ENCODE assay signal across 8 mouse cellular contexts in genomic region chr4:120149142-120149524, GRCm38 (mm10). TPM values are rescaled to one million over a fixed set of nuclear protein-coding genes. Genes with fewer than 3 reads are reported as not detected.
DNase-seq lines count a peak whose midpoint lies in the region; ATAC-seq and TF ChIP-seq lines count a peak whose summit lies in the region.

No protein-coding gene starts in this region.

- peak overlapping the region; percentile 18 for H3K4me3 ChIP-seq in heart, embryonic 11.5 days (ENCODE audit: low read depth, low read length)
- H3K4me3 ChIP-seq in embryonic fibroblast, embryonic 13.5 days (ENCODE audit: insufficient read depth, low read length) = no peak overlapping the region
- H3K4me3 ChIP-seq in limb, embryonic 14.5 days (replicated peaks; ENCODE audit: low read length) = peak overlapping the region; percentile 13

- peak overlapping the region; percentile 63 for H3K4me2 ChIP-seq in heart, embryonic 11.5 days
- peak overlapping the region; percentile 46 for H3K4me2 ChIP-seq in limb, embryonic 14.5 days (replicated peaks; ENCODE audit: low read depth, low read length, severe bottlenecking)

- no peaks in the 10 kb centered on the region for H3K9me3 ChIP-seq in heart, embryonic 11.5 days (replicated peaks; ENCODE audit: control insufficient read depth, low read length)
- H3K9me3 ChIP-seq in limb, embryonic 14.5 days (ENCODE audit: control insufficient read depth, low read length) = no peaks in the 10 kb centered on the region

- ATAC-seq in heart, embryonic 11.5 days (replicated peaks; ENCODE audit: insufficient number of reproducible peaks, low FRiP score, low TSS enrichment) = no peak
- ATAC-seq in limb, embryonic 14.5 days (ENCODE audit: low FRiP score, low read depth) = peak; percentile 38; the same call in 1 of the 2 replicates

- H3K4me1 ChIP-seq in heart, embryonic 11.5 days (ENCODE audit: control insufficient read depth, insufficient read depth, low read length) = peaks cover 16% of the 10 kb centered on the region
- H3K4me1 ChIP-seq in embryonic fibroblast, embryonic 13.5 days (ENCODE audit: control insufficient read depth, insufficient read depth, low read length) = peaks cover 10% of the 10 kb centered on the region
- H3K4me1 ChIP-seq in limb, embryonic 14.5 days (ENCODE audit: control insufficient read depth, insufficient read depth, low read length) = no peaks in the 10 kb centered on the region

- 0 out of 2 replicates have a peak, but pooled peaks cover 3% of the 10 kb centered on the region for H3K27me3 ChIP-seq in heart, embryonic 11.5 days (ENCODE audit: control insufficient read depth, insufficient read depth, low read length)
- H3K27me3 ChIP-seq in limb, embryonic 14.5 days (ENCODE audit: control insufficient read depth, insufficient read depth, low read length) = no peaks in the 10 kb centered on the region

- peak overlapping the region; percentile 64; the same call in 1 of the 2 replicates for H3K9ac ChIP-seq in heart, embryonic 11.5 days (ENCODE audit: low read depth, low read length)
- peak overlapping the region; percentile 40; the same call in 1 of the 2 replicates for H3K9ac ChIP-seq in limb, embryonic 14.5 days (ENCODE audit: low read depth, low read length, severe bottlenecking)

- no peak for TF ChIP-seq POLR2A in embryonic fibroblast, embryonic 13.5 days (IDR thresholded peaks at IDR 0.05; ENCODE audit: low read depth, low read length)
- no peak for TF ChIP-seq POLR2A in limb, embryonic 14.5 days (IDR thresholded peaks at IDR 0.05; ENCODE audit: borderline replicate concordance, extremely low read depth, insufficient read depth, insufficient read length)

- 34% methylated on average over 3 of the region's 3 CpGs for WGBS in heart, embryonic 11.5 days (ENCODE audit: insufficient replicate concordance)
- WGBS in limb, embryonic 14.5 days = 39% methylated on average over 3 of the region's 3 CpGs

- TF ChIP-seq CTCF in embryonic fibroblast, embryonic 13.5 days (IDR thresholded peaks at IDR 0.05; ENCODE audit: borderline replicate concordance, insufficient read depth, low read length) = peak; percentile 41; the same call in 1 of the 2 replicates

- peak overlapping the region; percentile 62 for H3K27ac ChIP-seq in heart, embryonic 11.5 days (ENCODE audit: low read depth, low read length)
- peak overlapping the region; percentile 62 for H3K27ac ChIP-seq in embryonic fibroblast, embryonic 13.5 days (ENCODE audit: insufficient read depth, low read length)
- H3K27ac ChIP-seq in limb, embryonic 14.5 days (replicated peaks; ENCODE audit: low read depth, low read length) = no peak overlapping the region

- no peaks in the 10 kb centered on the region for H3K36me3 ChIP-seq in heart, embryonic 11.5 days (ENCODE audit: control insufficient read depth, insufficient read depth, low read length)
- H3K36me3 ChIP-seq in limb, embryonic 14.5 days (ENCODE audit: control insufficient read depth, insufficient read depth, low read length) = no peaks in the 10 kb centered on the region

- no peak for DNase-seq in heart, postnatal 4 days
- DNase-seq in ES-CJ7 (ENCODE audit: low read depth, low spot score) = peak; percentile 77
- DNase-seq in limb, embryonic 14.5 days (ENCODE audit: low spot score) = no peak
- peak; percentile 60 for DNase-seq in retina, postnatal 1 day
- no peak for DNase-seq in right cerebral cortex, postnatal 25 days
- DNase-seq in spleen, postnatal 36 days (ENCODE audit: low spot score in 2 of 2) = no peak

RNA-seq across cellular contexts. Expression of gene Edn2, which starts 11.9 kb away (rescaled TPM):
- polyA plus RNA-seq in heart, embryonic 11.5 days (2014; fragmentation: Nextera tagmentation; extraction: Ambion mirVana) = 0.30 and 0.87 TPM in 2 replicates
- total RNA-seq in heart, postnatal 4 days (2021) = not detected
- not detected in 2 replicates for polyA plus RNA-seq in embryonic fibroblast, embryonic 13.5 days (2011; ENCODE audit: insufficient read length, low read depth, missing spikeins)
- polyA plus RNA-seq in limb, embryonic 14.5 days (2012; rRNA removed) = 2.3 and 2.7 TPM in 2 replicates
- polyA plus RNA-seq in limb, embryonic 14.5 days (2014; fragmentation: Nextera tagmentation; extraction: Ambion mirVana) = 2.3 and 2.9 TPM in 2 replicates

Comparison
In these comparisons a context has a peak if more than half of its experiments do, and no peak if none do; other contexts are left out.
1. DNase-seq: peak in ES-CJ7 (single experiment) and retina, postnatal 1 day (single experiment); none in heart, postnatal 4 days (single experiment), limb, embryonic 14.5 days (single experiment), right cerebral cortex, postnatal 25 days (single experiment) and spleen, postnatal 36 days (0 of 2).